Mouse (Mus musculus) liver, postnatal 0 days (tissue): ENCODE data around the gene Krt18. TPM values are rescaled to one million over a fixed set of nuclear protein-coding genes. Genes with fewer than 3 reads are reported as not detected.

Source experiments
- ATAC-seq: fragments of 200-750 bp; cut with Nextera tagmentation; 2 replicates; pipeline ENCODE4 v1.8.0; 2017; ENCODE audit warnings: mild to moderate bottlenecking, moderate library complexity
- DNase-seq: peaks from one replicate; pipeline ENCODE4 v3.0.0-alpha.2; 2016
- H3K27ac ChIP-seq: fragments of 300-500 bp; sonication (generic); 2 replicates; pipeline ENCODE4 v1.5.1; 2014; ENCODE audit warnings: antibody characterized with exemption, moderate library complexity, mild to moderate bottlenecking, low read depth
- H3K27me3 ChIP-seq: fragments of 300-500 bp; sonication (generic); 2 replicates; pipeline ENCODE4 v1.6.1; 2014; ENCODE audit warnings: low read length, control low read depth, mixed read lengths; ENCODE audit not compliant: insufficient read depth
- H3K36me3 ChIP-seq: fragments of 300-500 bp; sonication (generic); replicated peaks from 2 replicates; pipeline ENCODE4 v1.6.1; 2014; ENCODE audit warnings: mild to moderate bottlenecking, control low read depth, low read length, moderate library complexity, mixed read lengths; ENCODE audit not compliant: insufficient read depth
- H3K4me1 ChIP-seq: fragments of 300-500 bp; sonication (generic); 2 replicates; pipeline ENCODE4 v1.6.1; 2014; ENCODE audit warnings: antibody characterized with exemption, mild to moderate bottlenecking, control low read depth; ENCODE audit not compliant: insufficient read depth
- H3K4me2 ChIP-seq: fragments of 300-500 bp; sonication (generic); 2 replicates; pipeline ENCODE4 v1.6.1; 2014; ENCODE audit warnings: low read depth, mild to moderate bottlenecking, low read length, moderate library complexity, mixed read lengths
- H3K4me3 ChIP-seq: fragments of 300-500 bp; sonication (generic); 2 replicates; pipeline ENCODE4 v1.5.1; 2014; ENCODE audit warnings: low read depth, low read length
- H3K9ac ChIP-seq: fragments of 300-500 bp; sonication (generic); replicated peaks from 2 replicates; pipeline ENCODE4 v1.6.1; 2014; ENCODE audit warnings: mild to moderate bottlenecking, moderate library complexity
- H3K9me3 ChIP-seq: fragments of 300-500 bp; sonication (generic); 2 replicates; pipeline ENCODE4 v1.6.1; 2016; ENCODE audit warnings: mild to moderate bottlenecking, control low read depth, low read length, mixed read lengths
- CTCF ChIP-seq: sonication (generic); IDR thresholded peaks from 2 replicates; pipeline ENCODE4 v1.5.1; 2016; ENCODE audit warnings: antibody characterized with exemption, low read depth
- EP300 ChIP-seq: IDR thresholded peaks from 2 replicates; pipeline ENCODE4 v1.6.1; 2016; ENCODE audit warnings: antibody characterized with exemption, low read depth, mild to moderate bottlenecking
- WGBS: fragments of 180-500 bp; shearing (Covaris S2); extraction: QIAGEN DNeasy Blood & Tissue Kit; methylation state at CpG from one replicate; pipeline ENCODE4 v1.1.7; 2014; ENCODE audit not compliant: insufficient replicate concordance; 5-methylcytosine and 5-hydroxymethylcytosine counted together
- polyA plus RNA-seq: library from polyadenylated mRNA; unstranded; fragments of >200 nt; fragmentation: Nextera tagmentation; extraction: Ambion mirVana; gene quantifications from 2 replicates; pipeline ENCODE4 v1.2.1, GENCODE M21; 2015

Krt18 gene
- polyA plus RNA-seq, 1 experiment from 2014 or later, result 234 TPM

GRCm38 (mm10) chr15:102072963-102073558, 45.1 kb downstream of the Krt18 start:
- WGBS, result 13% methylated on average over 6 of the region's 6 CpGs
- H3K9ac ChIP-seq, result no peak overlapping the region; the same call in 1 of the 2 replicates
- peaks cover 15% of the 10 kb centered on the region for H3K4me1 ChIP-seq
- H3K9me3 ChIP-seq, result no peaks in the 10 kb centered on the region
- peak overlapping the region; percentile 3; the same call in 1 of the 2 replicates for H3K27ac ChIP-seq
- no peaks in the 10 kb centered on the region for H3K27me3 ChIP-seq
- ATAC-seq (0 out of 2 replicates have a peak, but pooled peaks have one; percentile 0), DNase-seq (no peak)
- no peak for TF ChIP-seq CTCF
- no peak for TF ChIP-seq EP300
- no peaks in the 10 kb centered on the region for H3K36me3 ChIP-seq
- H3K4me3 ChIP-seq, result peak overlapping the region; percentile 98
- peak overlapping the region; percentile 89 for H3K4me2 ChIP-seq

- peak within 1 kb of the TSS; percentile 98 for H3K27ac ChIP-seq
- H3K9ac ChIP-seq, result peak within 1 kb of the TSS; percentile 96
- no peaks in the 10 kb centered on the region for H3K27me3 ChIP-seq
- DNase-seq, result peak; percentile 100
- peak within 1 kb of the TSS; percentile 98 for H3K4me3 ChIP-seq
- peaks cover 17% of the 10 kb centered on the region for H3K4me1 ChIP-seq
- WGBS, result under 1% methylated on average over 57 of the region's 58 CpGs
- peak within 1 kb of the TSS; percentile 89 for H3K4me2 ChIP-seq
- peak; percentile 94 for ATAC-seq
- no peaks in the 10 kb centered on the region; the same call in 1 of the 2 replicates for H3K36me3 ChIP-seq
- TF ChIP-seq EP300 (no peak), CTCF (peak; percentile 37)
- no peaks in the 10 kb centered on the region for H3K9me3 ChIP-seq
Observed at GRCm38 (mm10) chr15:102073559-102074069, 45.6 kb downstream of the Krt18 start, which contains the start of gene Eif4b. Gene Eif4b, plus strand, starts transcription at chr15:102073773.

DNA sequence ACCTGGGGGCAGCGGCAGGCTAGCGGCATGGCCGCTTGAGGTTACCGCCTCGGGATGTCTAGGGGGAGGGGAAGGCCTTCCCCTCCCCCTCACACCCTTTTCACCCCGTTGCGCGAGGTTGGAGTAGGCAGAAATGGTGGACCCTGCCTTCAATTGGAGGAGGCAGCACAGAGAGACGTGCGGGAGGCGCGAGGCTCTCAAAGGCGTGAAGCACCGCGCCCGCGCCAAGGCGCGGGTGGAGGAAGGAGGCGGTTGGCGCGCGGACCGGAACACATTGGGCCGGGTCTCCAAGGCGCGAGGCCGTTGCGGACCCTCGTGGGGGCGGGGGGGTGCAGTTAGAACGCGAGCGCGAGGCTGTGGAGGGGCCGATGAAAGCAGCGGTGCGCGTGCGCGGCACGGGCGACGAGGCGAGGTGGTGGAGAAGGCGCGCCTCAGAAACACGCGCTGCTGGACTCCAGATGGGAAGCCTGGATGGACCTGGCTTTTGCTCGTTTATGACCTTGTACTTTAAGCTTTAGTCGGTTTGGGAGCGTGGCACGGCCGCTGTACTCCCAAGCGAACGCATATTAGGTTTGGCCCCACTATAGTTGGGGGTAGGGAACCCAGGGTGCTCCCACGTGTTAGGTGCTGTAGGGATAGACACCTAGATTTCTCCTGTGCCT, 46.2 kb downstream of the Krt18 start:
- peak; percentile 77 for DNase-seq
- peaks cover 22% of the 10 kb centered on the region for H3K4me1 ChIP-seq
- peaks cover 2% of the 10 kb centered on the region; the same call in 1 of the 2 replicates for H3K36me3 ChIP-seq

GRCm38 (mm10) chr15:102074876-102075585, 47.1 kb downstream of the Krt18 start:
- no peak for TF ChIP-seq CTCF
- no peak for TF ChIP-seq EP300
- no peak for ATAC-seq

More for the DNA sequence above, 46.2 kb downstream of the Krt18 start:
- peak overlapping the region; percentile 98 for H3K4me3 ChIP-seq
- H3K4me2 ChIP-seq, result peak overlapping the region; percentile 89
- WGBS, result 3% methylated on average over 55 of the region's 57 CpGs
- no peaks in the 10 kb centered on the region for H3K27me3 ChIP-seq
- ATAC-seq, result peak; percentile 59
- H3K9me3 ChIP-seq, result no peaks in the 10 kb centered on the region
- H3K9ac ChIP-seq, result peak overlapping the region; percentile 96
- TF ChIP-seq EP300 (no peak), CTCF (no peak)
- H3K27ac ChIP-seq, result peak overlapping the region; percentile 98

GRCm38 (mm10) chr15:102077111-102077677, 49.2 kb downstream of the Krt18 start:
- no peak for TF ChIP-seq EP300
- no peak for TF ChIP-seq CTCF
- Histone ChIP-seq H3K36me3 (peaks cover 7% of the 10 kb centered on the region), H3K27me3 (no peaks in the 10 kb centered on the region), H3K4me3 (no peak overlapping the region), H3K4me2 (no peak overlapping the region), H3K4me1 (peaks cover 28% of the 10 kb centered on the region), H3K27ac (no peak overlapping the region), H3K9me3 (no peaks in the 10 kb centered on the region), H3K9ac (no peak overlapping the region)
- WGBS, result 68% methylated on average over 2 of the region's 2 CpGs
- DNase-seq (no peak), ATAC-seq (no peak)

More at GRCm38 (mm10) chr15:102074876-102075585, 47.1 kb downstream of the Krt18 start:
- H3K27ac ChIP-seq, result peak overlapping the region; percentile 98; the same call in 1 of the 2 replicates
- H3K9me3 ChIP-seq, result no peaks in the 10 kb centered on the region
- H3K9ac ChIP-seq, result peak overlapping the region; percentile 96
- WGBS, result 2% methylated on average over 11 of the region's 11 CpGs
- H3K36me3 ChIP-seq, result peaks cover 3% of the 10 kb centered on the region; the same call in 1 of the 2 replicates
- H3K4me1 ChIP-seq, result peaks cover 25% of the 10 kb centered on the region
- no peak for DNase-seq
- no peaks in the 10 kb centered on the region for H3K27me3 ChIP-seq
- H3K4me3 ChIP-seq, result peak overlapping the region; percentile 98
- peak overlapping the region; percentile 89 for H3K4me2 ChIP-seq
